Mouse (Mus musculus): ENCODE measurements at regions not wholly inside any gene's neighbourhood (a gene's known extent, or its start where the extent isn't known, plus 50 kb on each side); places are given as distances from the start of the nearest gene placed in this dataset.

DNA sequence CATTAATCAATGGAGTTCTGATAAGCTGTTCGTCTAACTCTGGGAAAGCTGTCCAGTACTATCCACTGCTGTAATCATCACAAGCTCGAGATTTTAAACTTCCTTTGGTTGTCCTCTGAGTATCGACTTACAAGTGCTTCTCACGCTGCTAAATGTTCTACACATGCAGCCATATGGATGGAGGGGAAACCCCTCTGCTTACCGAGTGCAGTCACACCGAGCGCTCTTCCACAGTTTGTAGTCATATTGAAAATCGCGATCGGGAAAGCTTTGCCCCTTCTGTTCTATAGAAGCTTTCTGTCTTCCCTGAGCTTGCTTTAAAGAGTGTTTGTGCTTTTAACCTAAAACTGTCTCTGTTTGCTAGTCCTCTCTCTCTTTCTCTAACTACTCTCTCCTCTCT, 57.8 kb downstream of the Degs1 start:
- Histone ChIP-seq H3K27me3 (ENCODE audit: control insufficient read depth, insufficient read depth, low read length, poor library complexity, severe bottlenecking) (no peaks in the 10 kb centered on the region), H3K36me3 (ENCODE audit: control insufficient read depth, insufficient read depth, low read length, poor library complexity, severe bottlenecking) (no peaks in the 10 kb centered on the region)
- DNase-seq (ENCODE audit: low read depth, low spot score), result peak; percentile 36

DNA sequence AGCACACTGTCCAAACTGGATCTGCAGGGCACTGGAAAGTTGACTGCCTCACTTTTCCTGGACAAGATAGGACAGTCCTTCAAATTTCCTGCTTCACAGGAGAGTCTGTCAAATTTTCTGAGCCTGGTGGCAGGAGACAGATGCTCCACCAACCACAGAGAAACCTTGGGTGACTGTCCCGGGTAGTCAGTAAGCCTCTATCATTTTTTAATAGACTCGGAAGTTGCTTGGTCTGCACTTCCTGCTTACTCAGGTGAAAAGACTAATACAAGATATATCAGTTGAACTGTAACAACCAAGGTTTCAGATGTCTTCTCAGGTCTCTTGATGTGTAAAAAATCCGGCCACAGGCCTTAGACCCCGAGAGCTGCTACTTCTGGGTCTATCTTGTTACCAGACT, 58.8 kb downstream of the Degs1 start:
- H3K27me3 ChIP-seq (ENCODE audit: control insufficient read depth, insufficient read depth, low read length, poor library complexity, severe bottlenecking), result no peaks in the 10 kb centered on the region
- DNase-seq (ENCODE audit: low read depth, low spot score), result peak; percentile 15
- H3K36me3 ChIP-seq (ENCODE audit: control insufficient read depth, insufficient read depth, low read length, poor library complexity, severe bottlenecking), result no peaks in the 10 kb centered on the region

Measured in splenic B cell, adult 2 months (primary cell).